25 mouse cellular contexts compared by ENCODE assay signal in genomic region chr1:160745238-160745930, GRCm38 (mm10).
"Had no signal": no experiment of that assay in that cellular context is flagged by ENCODE, and none has a peak within 500 bp of the region (broad histone marks: within the 10 kb centered on the region; RNA-seq: fewer than 3 reads in every experiment).

No protein-coding gene starts in this region.

- ATAC-seq: inflammation-experienced regulatory T-cells, adult 6 months; intestine, embryonic 15.5 days; intestine, postnatal 0 days had no signal

- H3K4me3 ChIP-seq: gastrocnemius, adult 2 months; heart, adult 2 months; heart, embryonic 10.5 days; heart, embryonic 12.5 days; hindbrain, embryonic 13.5 days; hindbrain, embryonic 15.5 days; intestine, embryonic 15.5 days; layer of hippocampus, adult 2 months; left cerebral cortex, adult 2 months; limb, embryonic 10.5 days; limb, embryonic 12.5 days; liver, embryonic 13.5 days had no signal

- H3K9ac ChIP-seq: heart, embryonic 12.5 days; hindbrain, embryonic 13.5 days; hindbrain, embryonic 15.5 days; intestine, embryonic 15.5 days; limb, embryonic 12.5 days; liver, embryonic 13.5 days had no signal

- H3K36me3 ChIP-seq: heart, embryonic 10.5 days; heart, embryonic 12.5 days; hindbrain, embryonic 13.5 days; hindbrain, embryonic 15.5 days; intestine, embryonic 15.5 days; limb, embryonic 10.5 days; limb, embryonic 12.5 days; liver, embryonic 13.5 days had no signal

- DNase-seq: gastrocnemius, adult 2 months; gastrocnemius, postnatal 10 days; gastrocnemius, postnatal 25 days; heart, adult 11 months; heart, adult 2 months; heart, postnatal 10 days; kidney, adult 18-20 months; kidney, adult 8-10 months; kidney, postnatal 10 days; kidney, postnatal 25 days; kidney, postnatal 4 days; liver; liver, embryonic 13.5 days had no signal

- H3K27me3 ChIP-seq: heart, embryonic 12.5 days; hindbrain, embryonic 13.5 days; hindbrain, embryonic 15.5 days; intestine, embryonic 15.5 days; limb, embryonic 12.5 days; liver, embryonic 13.5 days had no signal

- H3K4me1 ChIP-seq: hindbrain, embryonic 13.5 days; hindbrain, embryonic 15.5 days had no signal

- H3K27ac ChIP-seq: gastrocnemius, adult 2 months; heart, adult 2 months; heart, embryonic 10.5 days; hindbrain, embryonic 13.5 days; hindbrain, embryonic 15.5 days; intestine, embryonic 15.5 days; layer of hippocampus, adult 2 months; left cerebral cortex, adult 2 months; limb, embryonic 10.5 days; limb, embryonic 12.5 days; liver, embryonic 13.5 days had no signal

- H3K9me3 ChIP-seq: heart, embryonic 10.5 days; heart, embryonic 12.5 days; hindbrain, embryonic 13.5 days; hindbrain, embryonic 15.5 days; intestine, embryonic 15.5 days; limb, embryonic 10.5 days; limb, embryonic 12.5 days; liver, embryonic 13.5 days had no signal

- H3K4me2 ChIP-seq: heart, embryonic 12.5 days; hindbrain, embryonic 13.5 days; hindbrain, embryonic 15.5 days; intestine, embryonic 15.5 days; limb, embryonic 12.5 days; liver, embryonic 11.5 days; liver, embryonic 13.5 days had no signal
